Mouse (Mus musculus) kidney, embryonic 14.5 days (tissue): ENCODE results near the gene Ugt1a2. TPM values are rescaled to one million over a fixed set of nuclear protein-coding genes. Genes with fewer than 3 reads are reported as not detected.

ENCODE experiments used
- ATAC-seq: fragments of 200-750 bp; cut with Nextera tagmentation; 2 replicates; pipeline ENCODE4 v1.8.0; 2017; ENCODE audit warnings: moderate number of reproducible peaks, mild to moderate bottlenecking, moderate TSS enrichment, moderate library complexity; ENCODE audit not compliant: low FRiP score, low TSS enrichment
- H3K27ac ChIP-seq: fragments of 300-500 bp; sonication (generic); 2 replicates; pipeline ENCODE4 v1.5.1; 2014; ENCODE audit warnings: low read depth, mild to moderate bottlenecking, low read length, moderate library complexity, mixed read lengths
- H3K27me3 ChIP-seq: fragments of 300-500 bp; sonication (generic); 2 replicates; pipeline ENCODE4 v1.6.1; 2014; ENCODE audit warnings: mild to moderate bottlenecking, low read length; ENCODE audit not compliant: control insufficient read depth, insufficient read depth
- H3K36me3 ChIP-seq: fragments of 300-500 bp; sonication (generic); 2 replicates; pipeline ENCODE4 v1.6.1; 2014; ENCODE audit warnings: low read length, mixed read lengths; ENCODE audit not compliant: control insufficient read depth, insufficient read depth
- H3K4me1 ChIP-seq: fragments of 300-500 bp; sonication (generic); 2 replicates; pipeline ENCODE4 v1.6.1; 2014; ENCODE audit warnings: low read length, mixed read lengths; ENCODE audit not compliant: control insufficient read depth, insufficient read depth
- H3K4me2 ChIP-seq: fragments of 300-500 bp; sonication (generic); replicated peaks from 2 replicates; pipeline ENCODE4 v1.6.1; 2014; ENCODE audit warnings: low read depth, mild to moderate bottlenecking, low read length
- H3K4me3 ChIP-seq: fragments of 300-500 bp; sonication (generic); 2 replicates; pipeline ENCODE4 v1.5.1; 2014; ENCODE audit warnings: mild to moderate bottlenecking, low read length
- H3K9ac ChIP-seq: fragments of 300-500 bp; sonication (generic); 2 replicates; pipeline ENCODE4 v1.6.1; 2014; ENCODE audit warnings: low read depth, mild to moderate bottlenecking, low read length, moderate library complexity
- H3K9me3 ChIP-seq: fragments of 300-500 bp; sonication (generic); 2 replicates; pipeline ENCODE4 v1.6.1; 2016; ENCODE audit warnings: low read length; ENCODE audit not compliant: control insufficient read depth
- WGBS: fragments of 180-500 bp; shearing (Covaris S2); extraction: QIAGEN DNeasy Blood & Tissue Kit; methylation state at CpG from one replicate; pipeline ENCODE4 v1.1.7; 2014; 5-methylcytosine and 5-hydroxymethylcytosine counted together
- polyA plus RNA-seq: library from polyadenylated mRNA; unstranded; fragments of >200 nt; fragmentation: Nextera tagmentation; extraction: Ambion mirVana; gene quantifications from 2 replicates; pipeline ENCODE4 v1.2.1, GENCODE M21; 2014

Ugt1a2 gene
- polyA plus RNA-seq, 1 experiment from 2014 or later, result 7.3 TPM

DNA sequence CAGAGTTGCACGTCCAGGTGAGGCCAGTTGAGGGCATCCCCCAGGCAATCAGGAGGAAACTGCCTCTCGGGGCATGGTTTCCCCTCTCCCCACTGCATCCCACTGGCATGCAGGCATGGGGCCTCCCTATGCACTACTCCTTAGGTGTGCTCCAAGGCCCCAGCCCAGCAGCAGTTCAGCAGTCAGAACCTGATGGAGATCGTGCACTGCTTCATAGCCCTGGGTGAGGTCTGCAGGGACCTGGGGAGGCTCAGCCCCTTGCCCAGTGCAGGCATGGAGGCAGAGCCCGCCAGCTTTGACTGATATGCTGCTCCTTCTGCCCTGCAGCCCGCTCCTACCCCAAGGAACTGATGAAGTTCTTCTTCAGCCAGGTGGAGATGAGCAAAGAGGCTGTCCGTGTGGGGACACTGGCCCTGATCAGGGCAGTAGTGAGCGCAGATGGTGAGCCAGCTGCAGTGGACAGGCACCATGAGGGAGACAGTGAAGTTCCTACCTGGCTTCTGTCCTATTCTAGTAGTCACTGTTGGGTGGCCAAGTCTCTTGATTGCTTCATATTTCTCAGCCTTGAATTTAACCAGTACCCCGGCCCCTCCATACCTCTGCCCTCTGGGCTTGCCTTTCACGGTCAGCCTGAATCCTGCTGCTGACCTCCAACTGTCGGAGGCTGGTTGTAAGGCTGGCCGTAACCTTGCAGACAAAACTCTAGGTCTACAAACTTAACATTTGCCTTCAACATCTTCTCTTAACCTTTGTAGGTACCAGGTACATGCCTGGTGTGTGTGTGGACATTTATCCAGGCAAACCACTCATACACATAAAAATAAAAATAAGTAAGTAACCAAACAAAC lies 34.9 kb downstream of the Ugt1a2 start:
- Histone ChIP-seq H3K27ac (no peak overlapping the region), H3K4me3 (no peak overlapping the region), H3K4me1 (no peaks in the 10 kb centered on the region), H3K9ac (no peak overlapping the region), H3K27me3 (no peaks in the 10 kb centered on the region), H3K4me2 (no peak overlapping the region), H3K9me3 (peaks cover 96% of the 10 kb centered on the region), H3K36me3 (no peaks in the 10 kb centered on the region)
- no peak for ATAC-seq
- WGBS, result 67% methylated on average over 11 of the region's 11 CpGs

DNA sequence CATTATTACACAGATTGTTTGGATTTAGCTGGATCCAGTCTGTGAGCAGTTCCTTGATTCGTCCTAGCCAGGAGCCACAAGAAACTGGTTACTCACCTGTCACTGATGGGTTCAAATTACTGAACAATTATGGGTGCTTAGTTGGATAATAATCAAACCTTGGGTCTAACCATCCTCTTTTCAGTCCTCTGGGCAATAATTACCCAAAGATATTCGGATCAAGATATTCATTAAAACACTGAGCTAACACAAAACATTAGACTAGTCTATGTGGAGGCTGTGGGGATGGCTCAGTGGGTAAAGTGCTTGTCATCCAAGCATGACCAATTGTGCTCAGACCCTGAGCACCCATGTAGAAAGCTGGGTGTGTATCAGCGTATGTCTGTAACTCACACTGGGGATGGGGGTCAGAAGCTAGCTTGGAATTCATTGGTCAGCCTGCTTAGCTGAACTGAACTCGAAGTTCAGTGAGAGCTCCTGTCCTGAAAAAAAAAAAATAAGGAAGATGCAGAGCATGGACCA lies 35.6 kb downstream of the Ugt1a2 start:
- WGBS, result 61% methylated on average over 4 of the region's 4 CpGs
- H3K4me2 ChIP-seq, result no peak overlapping the region
- no peak overlapping the region for H3K9ac ChIP-seq
- H3K4me1 ChIP-seq, result no peaks in the 10 kb centered on the region
- H3K9me3 ChIP-seq, result peaks cover 96% of the 10 kb centered on the region
- no peak overlapping the region for H3K27ac ChIP-seq
- no peaks in the 10 kb centered on the region for H3K36me3 ChIP-seq
- no peak for ATAC-seq
- no peaks in the 10 kb centered on the region for H3K27me3 ChIP-seq
- H3K4me3 ChIP-seq, result no peak overlapping the region

DNA sequence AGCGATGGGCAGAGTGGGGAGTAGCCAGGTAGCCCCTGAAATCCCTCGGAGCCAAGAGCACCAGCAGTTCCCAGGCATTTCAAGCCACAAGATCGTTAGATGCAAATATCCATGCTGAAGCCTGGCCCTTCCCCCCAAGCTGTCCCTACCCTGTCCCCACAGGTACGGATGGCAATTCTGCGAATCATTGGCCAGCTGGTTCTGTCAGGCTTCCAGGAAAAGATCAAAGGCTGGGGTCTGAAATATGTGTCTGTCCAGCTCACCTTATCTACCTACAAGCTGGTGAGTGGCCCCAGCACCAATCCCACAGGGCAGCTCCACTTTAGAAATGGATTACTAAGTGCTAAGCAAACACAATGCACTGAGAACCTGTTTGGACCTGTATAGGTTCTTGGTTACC lies 36.9 kb downstream of the Ugt1a2 start:
- 78% methylated on average over 5 of the region's 5 CpGs for WGBS
- no peaks in the 10 kb centered on the region for H3K4me1 ChIP-seq
- no peak overlapping the region for H3K9ac ChIP-seq
- no peak for ATAC-seq
- no peak overlapping the region for H3K4me3 ChIP-seq
- no peaks in the 10 kb centered on the region for H3K27me3 ChIP-seq
- no peak overlapping the region for H3K4me2 ChIP-seq
- no peak overlapping the region for H3K27ac ChIP-seq
- H3K36me3 ChIP-seq, result no peaks in the 10 kb centered on the region
- peaks cover 89% of the 10 kb centered on the region for H3K9me3 ChIP-seq

DNA sequence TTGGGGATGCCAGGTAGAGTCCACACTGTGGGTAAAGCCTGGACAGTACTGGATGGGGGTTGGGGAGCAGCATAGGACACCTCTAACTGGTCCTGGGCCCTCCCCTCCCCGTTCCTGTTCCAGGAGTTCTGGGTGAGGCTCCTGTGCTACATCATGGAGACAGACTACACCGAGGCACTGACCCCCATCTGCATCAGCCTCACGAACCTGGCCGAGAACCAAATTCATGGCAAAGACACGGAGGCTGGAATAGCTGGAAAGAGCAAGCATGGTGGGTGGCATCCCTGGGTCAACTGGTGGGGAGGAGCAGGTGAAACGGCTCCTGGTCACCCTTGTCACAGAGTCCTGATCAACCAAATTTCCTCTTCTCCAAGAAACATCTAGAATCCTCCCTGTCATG lies 38.4 kb downstream of the Ugt1a2 start:
- Histone ChIP-seq H3K4me1 (no peaks in the 10 kb centered on the region), H3K4me3 (no peak overlapping the region), H3K36me3 (no peaks in the 10 kb centered on the region), H3K9ac (no peak overlapping the region), H3K9me3 (peaks cover 88% of the 10 kb centered on the region), H3K27me3 (no peaks in the 10 kb centered on the region), H3K4me2 (no peak overlapping the region), H3K27ac (no peak overlapping the region)
- ATAC-seq, result 0 out of 2 replicates have a peak, but pooled peaks have one; percentile 0
- 76% methylated on average over 6 of the region's 6 CpGs for WGBS

- H3K4me3 ChIP-seq, result no peak overlapping the region
- H3K27ac ChIP-seq, result no peak overlapping the region
- WGBS, result 74% methylated on average over 5 of the region's 5 CpGs
- no peak for ATAC-seq
- H3K4me2 ChIP-seq, result no peak overlapping the region
- peaks cover 88% of the 10 kb centered on the region for H3K9me3 ChIP-seq
- no peaks in the 10 kb centered on the region for H3K4me1 ChIP-seq
- no peaks in the 10 kb centered on the region for H3K36me3 ChIP-seq
- H3K27me3 ChIP-seq, result no peaks in the 10 kb centered on the region
- H3K9ac ChIP-seq, result no peak overlapping the region
Measured at GRCm38 (mm10) chr1:88240072-88240471, 39.7 kb downstream of the Ugt1a2 start.

GRCm38 (mm10) chr1:88240579-88240978 lies 40.2 kb downstream of the Ugt1a2 start:
- WGBS, result 74% methylated on average over 4 of the region's 4 CpGs
- Histone ChIP-seq H3K27ac (no peak overlapping the region), H3K4me3 (no peak overlapping the region), H3K36me3 (no peaks in the 10 kb centered on the region), H3K4me2 (no peak overlapping the region), H3K9me3 (peaks cover 88% of the 10 kb centered on the region), H3K4me1 (no peaks in the 10 kb centered on the region), H3K9ac (no peak overlapping the region), H3K27me3 (no peaks in the 10 kb centered on the region)
- ATAC-seq, result no peak; the same call in 1 of the 2 replicates

- no peak overlapping the region for H3K9ac ChIP-seq
- no peaks in the 10 kb centered on the region for H3K4me1 ChIP-seq
- no peak overlapping the region for H3K4me3 ChIP-seq
- no peaks in the 10 kb centered on the region for H3K27me3 ChIP-seq
- 61% methylated on average over 5 of the region's 5 CpGs for WGBS
- ATAC-seq, result no peak
- no peak overlapping the region for H3K4me2 ChIP-seq
- no peaks in the 10 kb centered on the region for H3K36me3 ChIP-seq
- peaks cover 89% of the 10 kb centered on the region for H3K9me3 ChIP-seq
- no peak overlapping the region for H3K27ac ChIP-seq
Measured at GRCm38 (mm10) chr1:88243861-88244260, 43.5 kb downstream of the Ugt1a2 start.

GRCm38 (mm10) chr1:88245881-88246280 lies 45.5 kb downstream of the Ugt1a2 start:
- Histone ChIP-seq H3K9me3 (peaks cover 87% of the 10 kb centered on the region), H3K9ac (no peak overlapping the region), H3K4me3 (no peak overlapping the region), H3K36me3 (no peaks in the 10 kb centered on the region), H3K4me2 (no peak overlapping the region), H3K27me3 (no peaks in the 10 kb centered on the region), H3K27ac (no peak overlapping the region), H3K4me1 (no peaks in the 10 kb centered on the region)
- ATAC-seq, result no peak
- 77% methylated on average over 6 of the region's 6 CpGs for WGBS

- Histone ChIP-seq H3K4me1 (no peaks in the 10 kb centered on the region), H3K27me3 (no peaks in the 10 kb centered on the region), H3K9ac (no peak overlapping the region), H3K36me3 (no peaks in the 10 kb centered on the region), H3K4me2 (no peak overlapping the region), H3K4me3 (no peak overlapping the region), H3K9me3 (peaks cover 83% of the 10 kb centered on the region), H3K27ac (no peak overlapping the region)
- ATAC-seq, result no peak
- whole genome bisulfite sequencing, result 52% methylated on average over 6 of the region's 6 CpGs
Measured at GRCm38 (mm10) chr1:88246386-88246785, 46.0 kb downstream of the Ugt1a2 start.
